Mouse (Mus musculus) liver, embryonic 14.5 days (tissue): ENCODE results near the gene E2f6.

Source experiments
- CTCF ChIP-seq: IDR thresholded peaks from 2 replicates; pipeline ENCODE4 v1.5.1; 2016; ENCODE audit warnings: antibody characterized with exemption, low read depth, control low read depth
- EP300 ChIP-seq: IDR thresholded peaks from 2 replicates; pipeline ENCODE4 v1.6.1; 2016; ENCODE audit warnings: antibody characterized with exemption, low read depth

GRCm38 (mm10) chr12:16848501-16848900 is 37.7 kb downstream of the E2f6 start:
- TF ChIP-seq CTCF (no peak), EP300 (no peak)
